Mouse (Mus musculus): ENCODE results near the gene Gbf1. TPM values are rescaled to one million over a fixed set of nuclear protein-coding genes. Genes with fewer than 3 reads are reported as not detected.

Gene Gbf1
- 77.6 and 146 TPM in 2 replicates for polyA plus RNA-seq (2012; rRNA removed)

DNA sequence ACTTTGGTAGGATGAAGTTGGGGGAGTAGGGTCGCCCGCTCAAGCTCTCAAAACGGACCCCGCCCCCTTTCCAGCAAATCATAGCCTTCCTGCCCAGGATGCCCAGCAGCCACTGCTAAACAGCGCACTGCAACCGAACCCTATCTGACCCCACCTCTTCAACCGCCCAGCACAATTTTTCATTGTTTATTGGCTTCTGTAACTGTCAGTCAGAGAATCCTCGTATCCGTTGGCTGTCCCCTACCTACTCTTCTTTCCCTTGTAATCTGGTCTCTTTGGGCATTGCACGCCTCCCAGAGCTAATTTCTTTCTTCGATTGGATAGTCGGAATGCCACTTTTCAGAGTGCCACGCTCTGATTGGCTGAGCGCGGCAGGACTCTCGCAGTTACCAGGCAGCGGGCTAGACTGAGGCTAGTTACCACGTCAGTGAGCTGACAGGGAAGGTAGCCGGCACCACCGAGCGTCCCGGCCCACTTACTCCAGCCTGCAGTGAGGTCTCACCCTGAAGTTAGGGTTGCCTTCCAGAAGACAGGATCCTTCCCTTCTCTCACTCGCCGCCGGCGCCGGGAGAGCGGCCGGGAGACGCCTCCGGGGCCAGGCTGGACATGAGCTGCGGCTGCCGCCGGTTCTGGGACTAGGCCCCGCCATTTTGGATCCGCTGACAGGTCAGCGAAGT lies at the start of gene Gbf1:
Gene Gbf1, plus strand, starts transcription at position 383 of the 677 bp plus-strand sequence.
- TF ChIP-seq POLR2A (IDR thresholded peaks at IDR 0.05; ENCODE audit: low read depth, low read length), result peak; percentile 82; the same call in 1 of the 2 replicates
- no peak for TF ChIP-seq CTCF (IDR thresholded peaks at IDR 0.05; ENCODE audit: extremely low read depth, insufficient read length, insufficient replicate concordance, low read depth, low read length)
- H3K4me3 ChIP-seq (ENCODE audit: low read depth, low read length), result peak within 1 kb of the TSS; percentile 84
- peaks cover 15% of the 10 kb centered on the region for H3K4me1 ChIP-seq (ENCODE audit: control insufficient read depth, insufficient read depth, insufficient read length, low read length)
- H3K36me3 ChIP-seq (ENCODE audit: control insufficient read depth, insufficient read depth, low read length), result no peaks in the 10 kb centered on the region
- peaks cover 26% of the 10 kb centered on the region for H3K27me3 ChIP-seq (ENCODE audit: control insufficient read depth, insufficient read depth, low read length)
- H3K27ac ChIP-seq (ENCODE audit: insufficient read depth, low read depth, low read length), result peak within 1 kb of the TSS; percentile 56
- under 1% methylated on average over 37 of the region's 37 CpGs for WGBS

DNA sequence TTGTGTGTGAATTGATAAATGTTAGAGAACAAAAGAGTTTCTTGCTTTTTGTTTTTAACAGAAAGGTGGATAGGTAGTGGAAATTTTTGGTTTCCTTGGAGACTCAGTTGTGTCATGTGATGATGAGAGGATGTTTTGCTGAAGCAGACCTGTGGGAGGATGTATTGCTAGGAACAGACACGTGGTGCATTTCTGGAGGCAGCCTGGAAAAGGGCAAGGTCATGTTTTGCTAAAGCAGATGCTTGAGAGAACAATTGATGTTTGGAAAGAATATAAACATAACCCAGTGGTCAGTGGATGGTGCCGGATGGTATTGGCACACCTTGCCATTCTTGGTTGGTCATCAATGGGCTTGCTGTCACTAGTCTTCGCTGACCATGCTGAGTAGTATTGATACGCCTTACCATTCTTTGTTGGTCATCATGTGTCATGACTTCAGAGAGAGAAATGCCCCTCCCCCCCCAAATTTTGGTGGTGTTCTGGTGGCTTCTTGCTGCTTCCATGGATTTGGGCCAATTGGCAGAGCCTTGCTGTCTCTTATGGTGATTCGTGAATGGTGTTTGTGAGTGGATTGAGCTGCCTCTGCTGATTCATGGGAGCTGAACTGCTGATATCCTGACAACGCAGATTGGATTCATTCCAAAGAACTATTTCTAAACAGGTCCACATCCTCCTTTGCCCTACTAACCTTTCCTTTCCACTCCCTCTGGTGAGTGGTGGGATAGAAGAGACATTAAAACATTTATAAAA lies 48.7 kb upstream of the Gbf1 start:
- no peak overlapping the region for H3K4me3 ChIP-seq (ENCODE audit: low read depth, low read length)
- TF ChIP-seq POLR2A (IDR thresholded peaks at IDR 0.05; ENCODE audit: low read depth, low read length) (no peak), CTCF (IDR thresholded peaks at IDR 0.05; ENCODE audit: extremely low read depth, insufficient read length, insufficient replicate concordance, low read depth, low read length) (no peak)
- no peaks in the 10 kb centered on the region for H3K27me3 ChIP-seq (ENCODE audit: control insufficient read depth, insufficient read depth, low read length)
- WGBS, result 68% methylated on average over 6 of the region's 6 CpGs
- no peaks in the 10 kb centered on the region for H3K36me3 ChIP-seq (ENCODE audit: control insufficient read depth, insufficient read depth, low read length)
- H3K4me1 ChIP-seq (ENCODE audit: control insufficient read depth, insufficient read depth, insufficient read length, low read length), result no peaks in the 10 kb centered on the region
- no peak overlapping the region for H3K27ac ChIP-seq (ENCODE audit: insufficient read depth, low read depth, low read length)

DNA sequence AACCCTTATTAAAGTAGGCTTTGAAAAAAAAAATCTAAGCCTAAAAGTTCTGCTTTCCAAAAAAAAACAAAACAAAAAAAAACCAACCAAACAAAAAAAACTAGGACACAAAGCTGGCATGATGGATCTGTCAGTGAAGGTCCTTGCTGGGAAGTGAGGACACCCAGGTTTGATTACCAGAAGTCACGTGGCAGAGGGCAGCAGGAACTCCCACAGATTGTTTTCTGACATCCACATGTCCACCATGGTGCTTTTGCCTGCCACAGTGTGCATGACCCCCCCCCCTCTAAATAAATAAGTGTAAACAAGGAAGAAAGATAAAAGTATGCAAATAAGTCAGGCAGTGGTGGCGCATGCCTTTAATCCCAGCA lies 48.1 kb upstream of the Gbf1 start:
- H3K27ac ChIP-seq (ENCODE audit: insufficient read depth, low read depth, low read length), result no peak overlapping the region
- WGBS, result 64% methylated on average over 2 of the region's 2 CpGs
- no peak overlapping the region for H3K4me3 ChIP-seq (ENCODE audit: low read depth, low read length)
- no peaks in the 10 kb centered on the region for H3K27me3 ChIP-seq (ENCODE audit: control insufficient read depth, insufficient read depth, low read length)
- no peaks in the 10 kb centered on the region for H3K36me3 ChIP-seq (ENCODE audit: control insufficient read depth, insufficient read depth, low read length)
- H3K4me1 ChIP-seq (ENCODE audit: control insufficient read depth, insufficient read depth, insufficient read length, low read length), result no peaks in the 10 kb centered on the region
- TF ChIP-seq POLR2A (IDR thresholded peaks at IDR 0.05; ENCODE audit: low read depth, low read length), result no peak
- no peak for TF ChIP-seq CTCF (IDR thresholded peaks at IDR 0.05; ENCODE audit: extremely low read depth, insufficient read length, insufficient replicate concordance, low read depth, low read length)

DNA sequence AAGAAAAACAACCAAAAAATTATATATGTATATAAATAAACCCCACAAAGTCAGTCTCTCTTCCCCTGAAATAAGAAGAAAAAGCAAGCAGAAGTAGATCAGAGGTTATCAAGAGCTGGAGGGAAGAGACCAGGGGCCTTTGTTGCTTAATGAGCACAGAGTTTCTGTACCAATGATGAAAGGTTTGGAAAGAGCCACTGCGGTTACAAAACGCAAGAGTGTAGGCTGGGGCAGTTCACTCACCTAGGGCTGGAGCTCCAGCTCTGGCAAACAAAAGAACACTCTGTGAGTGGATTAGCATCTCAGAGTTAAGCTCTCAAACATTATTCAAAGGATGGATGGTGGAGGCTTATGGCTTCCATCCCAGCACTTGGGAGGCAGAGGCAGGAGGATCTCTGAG lies 42.1 kb upstream of the Gbf1 start:
- H3K4me1 ChIP-seq (ENCODE audit: control insufficient read depth, insufficient read depth, insufficient read length, low read length), result no peaks in the 10 kb centered on the region
- H3K27me3 ChIP-seq (ENCODE audit: control insufficient read depth, insufficient read depth, low read length), result no peaks in the 10 kb centered on the region
- no peak for TF ChIP-seq CTCF (IDR thresholded peaks at IDR 0.05; ENCODE audit: extremely low read depth, insufficient read length, insufficient replicate concordance, low read depth, low read length)
- no peak for TF ChIP-seq POLR2A (IDR thresholded peaks at IDR 0.05; ENCODE audit: low read depth, low read length)
- H3K36me3 ChIP-seq (ENCODE audit: control insufficient read depth, insufficient read depth, low read length), result no peaks in the 10 kb centered on the region
- 85% methylated on average over 2 of the region's 2 CpGs for WGBS
- H3K4me3 ChIP-seq (ENCODE audit: low read depth, low read length), result no peak overlapping the region
- H3K27ac ChIP-seq (ENCODE audit: insufficient read depth, low read depth, low read length), result no peak overlapping the region

DNA sequence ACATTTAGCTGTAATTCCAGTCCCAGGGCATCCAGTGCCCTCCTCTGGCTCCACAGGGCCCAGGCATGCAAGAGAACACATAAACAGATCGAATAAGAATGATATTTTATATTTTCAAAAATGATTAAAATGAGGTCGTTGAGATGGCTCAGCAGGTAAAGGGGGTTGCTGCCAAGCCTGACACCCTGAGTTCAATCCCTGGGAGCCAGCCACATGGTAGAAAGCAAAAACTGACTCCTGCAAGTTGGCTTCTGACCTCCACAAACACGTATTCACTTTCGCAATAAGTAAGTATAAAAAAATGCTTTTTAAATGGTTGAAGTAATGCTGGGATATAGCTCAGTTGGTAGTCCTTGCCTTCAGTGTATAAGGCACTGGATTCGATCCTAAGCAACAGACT lies 41.5 kb upstream of the Gbf1 start:
- WGBS, result 73% methylated on average over 5 of the region's 5 CpGs
- Histone ChIP-seq H3K4me1 (ENCODE audit: control insufficient read depth, insufficient read depth, insufficient read length, low read length) (no peaks in the 10 kb centered on the region), H3K27me3 (ENCODE audit: control insufficient read depth, insufficient read depth, low read length) (no peaks in the 10 kb centered on the region), H3K36me3 (ENCODE audit: control insufficient read depth, insufficient read depth, low read length) (no peaks in the 10 kb centered on the region), H3K27ac (ENCODE audit: insufficient read depth, low read depth, low read length) (no peak overlapping the region), H3K4me3 (ENCODE audit: low read depth, low read length) (no peak overlapping the region)
- TF ChIP-seq CTCF (IDR thresholded peaks at IDR 0.05; ENCODE audit: extremely low read depth, insufficient read length, insufficient replicate concordance, low read depth, low read length), result no peak
- no peak for TF ChIP-seq POLR2A (IDR thresholded peaks at IDR 0.05; ENCODE audit: low read depth, low read length)

DNA sequence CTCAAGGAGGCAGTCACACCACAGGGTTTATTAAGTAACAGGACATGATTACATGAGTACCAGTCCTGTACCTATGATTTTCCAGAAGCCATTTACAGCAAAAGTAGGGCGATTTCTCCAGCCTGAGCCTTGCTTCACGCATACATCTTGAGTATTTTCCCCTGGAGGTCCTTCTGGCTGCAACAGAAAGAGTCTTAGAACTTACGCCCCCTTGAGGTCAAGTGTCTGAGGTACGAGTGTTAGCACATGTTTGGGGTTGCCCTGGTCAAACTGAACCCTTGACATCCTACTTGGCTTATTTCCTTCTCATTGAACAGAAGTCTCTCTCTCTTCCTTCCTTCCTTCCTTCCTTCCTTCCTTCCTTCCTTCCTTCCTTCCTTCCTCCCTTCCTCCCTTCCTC lies 37.7 kb upstream of the Gbf1 start:
- H3K36me3 ChIP-seq (ENCODE audit: control insufficient read depth, insufficient read depth, low read length), result no peaks in the 10 kb centered on the region
- WGBS, result 48% methylated on average over 4 of the region's 4 CpGs
- no peak overlapping the region for H3K4me3 ChIP-seq (ENCODE audit: low read depth, low read length)
- TF ChIP-seq POLR2A (IDR thresholded peaks at IDR 0.05; ENCODE audit: low read depth, low read length) (no peak), CTCF (IDR thresholded peaks at IDR 0.05; ENCODE audit: extremely low read depth, insufficient read length, insufficient replicate concordance, low read depth, low read length) (no peak)
- H3K27me3 ChIP-seq (ENCODE audit: control insufficient read depth, insufficient read depth, low read length), result 0 out of 2 replicates have a peak, but pooled peaks cover 2% of the 10 kb centered on the region
- H3K4me1 ChIP-seq (ENCODE audit: control insufficient read depth, insufficient read depth, insufficient read length, low read length), result no peaks in the 10 kb centered on the region
- H3K27ac ChIP-seq (ENCODE audit: insufficient read depth, low read depth, low read length), result no peak overlapping the region

DNA sequence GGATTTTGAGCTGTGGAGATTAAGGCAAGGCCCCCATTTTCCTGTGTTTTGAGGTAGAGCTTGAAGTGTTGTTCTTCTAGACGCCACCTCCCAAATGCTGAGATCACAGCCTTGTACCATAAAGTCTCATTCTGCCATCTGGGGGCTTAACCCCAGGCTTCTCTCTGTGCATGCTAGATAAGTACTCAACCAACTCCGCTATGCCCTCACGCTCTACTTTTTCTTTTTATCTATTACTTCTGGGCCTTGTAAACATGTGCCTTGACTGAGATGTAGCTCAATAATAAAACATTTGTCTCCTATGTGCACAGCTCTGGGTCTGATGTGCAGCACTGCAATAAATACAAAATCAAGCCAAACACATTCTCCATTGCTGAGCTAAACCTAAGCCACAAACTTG lies 32.9 kb upstream of the Gbf1 start:
- Histone ChIP-seq H3K4me1 (ENCODE audit: control insufficient read depth, insufficient read depth, insufficient read length, low read length) (no peaks in the 10 kb centered on the region), H3K4me3 (ENCODE audit: low read depth, low read length) (no peak overlapping the region), H3K27ac (ENCODE audit: insufficient read depth, low read depth, low read length) (no peak overlapping the region), H3K36me3 (ENCODE audit: control insufficient read depth, insufficient read depth, low read length) (no peaks in the 10 kb centered on the region), H3K27me3 (ENCODE audit: control insufficient read depth, insufficient read depth, low read length) (0 out of 2 replicates have a peak, but pooled peaks cover 2% of the 10 kb centered on the region)
- no peak for TF ChIP-seq POLR2A (IDR thresholded peaks at IDR 0.05; ENCODE audit: low read depth, low read length)
- TF ChIP-seq CTCF (IDR thresholded peaks at IDR 0.05; ENCODE audit: extremely low read depth, insufficient read length, insufficient replicate concordance, low read depth, low read length), result no peak
- WGBS, result 82% methylated on average over 3 of the region's 3 CpGs
